Mouse (Mus musculus): ENCODE measurements around the gene Akap7. TPM values are rescaled to one million over a fixed set of nuclear protein-coding genes. Genes with fewer than 3 reads are reported as not detected.

Akap7 gene
- total RNA-seq (2023): 10 to 100 TPM; 27.0 to 42.5 TPM

DNA sequence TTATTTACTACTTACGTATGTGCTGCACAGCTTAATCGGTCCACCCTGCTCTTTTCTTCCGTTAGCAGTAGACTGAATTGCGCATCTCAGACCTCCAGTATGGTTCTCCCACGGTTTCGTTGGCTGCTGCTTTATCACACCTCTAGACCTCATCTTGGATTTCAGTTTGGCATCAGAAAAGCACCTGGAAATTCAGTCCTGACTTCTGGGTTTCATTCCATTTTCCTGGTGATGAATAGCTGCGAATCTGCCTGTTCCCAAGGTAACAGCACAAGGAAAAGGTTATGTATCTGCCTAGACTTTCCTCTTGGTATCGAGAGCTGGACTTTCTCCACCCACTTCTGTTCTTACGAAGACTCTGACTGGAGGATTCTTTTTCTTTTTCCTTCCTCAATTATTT lies at the start of gene Akap7:
Gene Akap7, minus strand, starts transcription at position 101 of the 400 bp plus-strand sequence.

Other genes starting within 250 kb of the Akap7 start
- gene Epb41l2, start 51.9 kb upstream of the Akap7 start, total RNA-seq (2023): 100 to 1,000 TPM; 159 to 188 TPM
- not detected for gene Smlr1, start 228.4 kb upstream of the Akap7 start, total RNA-seq (2023)